Mouse (Mus musculus): ENCODE measurements around the gene Zdbf2.

DNA sequence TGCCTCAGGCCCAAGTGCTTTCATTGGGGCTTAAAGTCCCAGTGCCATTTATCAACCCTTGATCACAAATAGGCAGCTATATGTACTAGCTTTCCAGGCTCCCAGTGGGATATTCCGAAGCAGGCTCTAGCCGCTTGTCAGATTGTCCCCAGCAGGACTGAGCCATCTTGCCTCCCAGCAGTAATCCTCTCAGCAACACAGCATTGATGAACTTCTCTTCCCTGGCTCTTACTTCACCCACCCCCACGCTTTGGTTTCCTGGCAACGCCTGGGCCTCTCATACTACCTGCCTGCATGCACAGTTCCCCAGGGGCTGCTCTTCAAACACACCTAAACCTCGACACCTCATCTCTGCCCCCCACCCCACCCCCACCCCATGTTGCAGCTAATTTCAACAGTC lies 35.7 kb upstream of the Zdbf2 start:
- no peak for TF ChIP-seq CTCF (conservative IDR thresholded peaks at IDR 0.05; ENCODE audit: insufficient read depth, insufficient read length, low read depth, low read length)
- no peak for TF ChIP-seq POLR2A (IDR thresholded peaks at IDR 0.05; ENCODE audit: low read depth, low read length)
